Mouse (Mus musculus): ENCODE measurements at regions not wholly inside any gene's neighbourhood (a gene's known extent, or its start where the extent isn't known, plus 50 kb on each side); places are given as distances from the start of the nearest gene placed in this dataset.
A peak's percentile ranks its signal among the peaks of the same experiment; 100 is the strongest.

DNA sequence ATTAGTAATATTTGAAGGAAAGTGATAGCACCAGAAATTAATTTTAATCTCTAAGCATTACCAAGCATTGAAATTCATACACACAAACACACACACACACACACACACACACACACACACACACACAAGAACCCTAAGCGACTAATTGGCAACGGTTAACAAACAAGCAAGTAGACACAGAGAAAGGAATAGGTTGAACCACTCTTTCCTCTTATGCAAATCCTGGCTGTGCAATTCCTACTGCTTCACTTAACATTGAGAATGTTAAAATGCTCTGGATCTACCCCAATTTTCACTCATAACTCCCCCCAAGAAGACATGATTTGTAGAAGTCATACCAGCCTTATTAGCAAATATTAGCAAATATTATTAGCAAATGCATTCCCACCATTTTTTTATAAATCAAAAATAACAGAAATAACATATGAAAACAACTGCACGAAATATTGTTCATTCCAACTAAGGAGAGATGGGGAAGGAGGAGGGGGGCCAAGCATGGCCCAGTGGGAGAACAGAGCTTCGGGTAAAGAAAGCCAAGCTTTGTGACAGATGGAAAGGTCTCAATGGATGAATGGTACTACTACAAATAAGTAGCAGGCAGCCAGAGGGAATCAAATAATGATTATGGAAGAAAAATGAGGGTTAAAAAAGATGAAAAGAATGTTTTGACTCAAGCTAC, 652.5 kb upstream of the Mms22l start:
- Histone ChIP-seq H3K36me3 (ENCODE audit: control insufficient read depth, insufficient read depth, low read length) (no peaks in the 10 kb centered on the region), H3K9ac (ENCODE audit: low read depth, low read length) (no peak overlapping the region), H3K27ac (ENCODE audit: low read depth, low read length) (no peak overlapping the region), H3K4me1 (replicated peaks; ENCODE audit: control insufficient read depth, insufficient read depth, low read length) (no peaks in the 10 kb centered on the region; the same call in 1 of the 2 replicates), H3K9me3 (ENCODE audit: control insufficient read depth, low read length) (no peaks in the 10 kb centered on the region), H3K27me3 (ENCODE audit: control insufficient read depth, insufficient read depth, low read length) (no peaks in the 10 kb centered on the region), H3K4me2 (replicated peaks; ENCODE audit: low read depth, low read length) (no peak overlapping the region), H3K4me3 (ENCODE audit: low read depth, low read length) (no peak overlapping the region)
- ATAC-seq (ENCODE audit: low FRiP score) (peak; percentile 86), DNase-seq (ENCODE audit: low spot score) (no peak)
- 60% methylated on average over 4 of the region's 4 CpGs for WGBS

- ATAC-seq (ENCODE audit: low FRiP score) (no peak), DNase-seq (ENCODE audit: low spot score) (no peak)
- Histone ChIP-seq H3K27ac (ENCODE audit: low read depth, low read length) (no peak overlapping the region), H3K36me3 (ENCODE audit: control insufficient read depth, insufficient read depth, low read length) (no peaks in the 10 kb centered on the region), H3K4me3 (ENCODE audit: low read depth, low read length) (no peak overlapping the region), H3K4me1 (replicated peaks; ENCODE audit: control insufficient read depth, insufficient read depth, low read length) (no peaks in the 10 kb centered on the region; the same call in 1 of the 2 replicates), H3K27me3 (ENCODE audit: control insufficient read depth, insufficient read depth, low read length) (no peaks in the 10 kb centered on the region), H3K9me3 (ENCODE audit: control insufficient read depth, low read length) (no peaks in the 10 kb centered on the region), H3K4me2 (replicated peaks; ENCODE audit: low read depth, low read length) (no peak overlapping the region), H3K9ac (ENCODE audit: low read depth, low read length) (no peak overlapping the region)
- WGBS, result 74% methylated on average over 2 of the region's 2 CpGs
These were observed 651.8 kb upstream of the Mms22l start for GRCm38 (mm10) chr4:23844288-23844971.

DNA sequence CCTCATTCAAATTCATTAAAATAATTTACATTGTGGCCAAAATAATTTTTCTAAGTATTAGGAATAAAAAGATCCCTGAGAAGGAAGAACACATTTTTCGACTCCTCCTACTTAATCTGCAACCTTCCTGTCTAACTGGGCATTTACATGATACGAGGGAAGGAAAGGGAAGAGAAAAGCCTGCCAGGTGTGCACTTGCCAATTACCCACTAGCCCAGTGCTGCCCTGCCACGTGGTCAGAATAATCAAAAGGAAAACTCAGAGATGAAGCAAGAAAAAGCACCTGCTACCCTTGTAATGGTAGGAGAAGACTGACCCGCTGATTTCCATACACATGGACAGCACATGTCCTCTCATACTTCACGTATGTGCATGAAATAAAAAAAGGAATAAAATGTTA, 651.0 kb upstream of the Mms22l start:
- Histone ChIP-seq H3K4me3 (ENCODE audit: low read depth, low read length) (no peak overlapping the region), H3K36me3 (ENCODE audit: control insufficient read depth, insufficient read depth, low read length) (no peaks in the 10 kb centered on the region), H3K9me3 (ENCODE audit: control insufficient read depth, low read length) (no peaks in the 10 kb centered on the region), H3K27ac (ENCODE audit: low read depth, low read length) (no peak overlapping the region), H3K4me2 (replicated peaks; ENCODE audit: low read depth, low read length) (no peak overlapping the region), H3K27me3 (ENCODE audit: control insufficient read depth, insufficient read depth, low read length) (no peaks in the 10 kb centered on the region), H3K9ac (ENCODE audit: low read depth, low read length) (no peak overlapping the region), H3K4me1 (replicated peaks; ENCODE audit: control insufficient read depth, insufficient read depth, low read length) (no peaks in the 10 kb centered on the region; the same call in 1 of the 2 replicates)
- no peak for ATAC-seq (ENCODE audit: low FRiP score)
- WGBS, result 66% methylated on average over 5 of the region's 5 CpGs
- no peak for DNase-seq (ENCODE audit: low spot score)

- WGBS, result 88% methylated on average over 2 of the region's 2 CpGs
- Histone ChIP-seq H3K9me3 (ENCODE audit: control insufficient read depth, low read length) (no peaks in the 10 kb centered on the region), H3K27me3 (ENCODE audit: control insufficient read depth, insufficient read depth, low read length) (no peaks in the 10 kb centered on the region), H3K4me2 (replicated peaks; ENCODE audit: low read depth, low read length) (no peak overlapping the region), H3K9ac (ENCODE audit: low read depth, low read length) (no peak overlapping the region), H3K4me1 (replicated peaks; ENCODE audit: control insufficient read depth, insufficient read depth, low read length) (no peaks in the 10 kb centered on the region), H3K4me3 (ENCODE audit: low read depth, low read length) (no peak overlapping the region), H3K36me3 (ENCODE audit: control insufficient read depth, insufficient read depth, low read length) (no peaks in the 10 kb centered on the region), H3K27ac (ENCODE audit: low read depth, low read length) (no peak overlapping the region)
- ATAC-seq (ENCODE audit: low FRiP score), result no peak
- DNase-seq (ENCODE audit: low spot score), result no peak
These were observed 645.6 kb upstream of the Mms22l start for GRCm38 (mm10) chr4:23850640-23851039.

GRCm38 (mm10) chr4:23862437-23862836, 633.8 kb upstream of the Mms22l start:
- Histone ChIP-seq H3K9me3 (ENCODE audit: control insufficient read depth, low read length) (no peaks in the 10 kb centered on the region), H3K9ac (ENCODE audit: low read depth, low read length) (no peak overlapping the region), H3K4me2 (replicated peaks; ENCODE audit: low read depth, low read length) (no peak overlapping the region), H3K36me3 (ENCODE audit: control insufficient read depth, insufficient read depth, low read length) (no peaks in the 10 kb centered on the region), H3K27me3 (ENCODE audit: control insufficient read depth, insufficient read depth, low read length) (no peaks in the 10 kb centered on the region), H3K4me1 (replicated peaks; ENCODE audit: control insufficient read depth, insufficient read depth, low read length) (no peaks in the 10 kb centered on the region), H3K4me3 (ENCODE audit: low read depth, low read length) (no peak overlapping the region), H3K27ac (ENCODE audit: low read depth, low read length) (no peak overlapping the region)
- no peak for DNase-seq (ENCODE audit: low spot score)
- ATAC-seq (ENCODE audit: low FRiP score), result no peak
- 85% methylated on average over 3 of the region's 3 CpGs for WGBS

GRCm38 (mm10) chr4:23880007-23880406, 616.2 kb upstream of the Mms22l start:
- Histone ChIP-seq H3K4me3 (ENCODE audit: low read depth, low read length) (no peak overlapping the region), H3K27me3 (ENCODE audit: control insufficient read depth, insufficient read depth, low read length) (no peaks in the 10 kb centered on the region), H3K36me3 (ENCODE audit: control insufficient read depth, insufficient read depth, low read length) (no peaks in the 10 kb centered on the region), H3K4me1 (replicated peaks; ENCODE audit: control insufficient read depth, insufficient read depth, low read length) (no peaks in the 10 kb centered on the region), H3K4me2 (replicated peaks; ENCODE audit: low read depth, low read length) (no peak overlapping the region), H3K27ac (ENCODE audit: low read depth, low read length) (no peak overlapping the region), H3K9me3 (ENCODE audit: control insufficient read depth, low read length) (no peaks in the 10 kb centered on the region), H3K9ac (ENCODE audit: low read depth, low read length) (no peak overlapping the region)
- ATAC-seq (ENCODE audit: low FRiP score) (no peak), DNase-seq (ENCODE audit: low spot score) (no peak)
- 88% methylated on average over 7 of the region's 7 CpGs for WGBS

GRCm38 (mm10) chr4:23913396-23913795, 582.9 kb upstream of the Mms22l start:
- peak; percentile 59 for DNase-seq (ENCODE audit: low spot score)
- Histone ChIP-seq H3K4me2 (replicated peaks; ENCODE audit: low read depth, low read length) (no peak overlapping the region), H3K27ac (ENCODE audit: low read depth, low read length) (no peak overlapping the region), H3K27me3 (ENCODE audit: control insufficient read depth, insufficient read depth, low read length) (no peaks in the 10 kb centered on the region), H3K9me3 (ENCODE audit: control insufficient read depth, low read length) (no peaks in the 10 kb centered on the region), H3K9ac (ENCODE audit: low read depth, low read length) (no peak overlapping the region), H3K36me3 (ENCODE audit: control insufficient read depth, insufficient read depth, low read length) (no peaks in the 10 kb centered on the region), H3K4me1 (replicated peaks; ENCODE audit: control insufficient read depth, insufficient read depth, low read length) (no peaks in the 10 kb centered on the region), H3K4me3 (ENCODE audit: low read depth, low read length) (no peak overlapping the region)
- WGBS, result 8% methylated on average over 4 of the region's 4 CpGs
- peak; percentile 93 for ATAC-seq (ENCODE audit: low FRiP score)

- H3K4me2 ChIP-seq (replicated peaks; ENCODE audit: low read depth, low read length), result no peak overlapping the region
- no peak for DNase-seq (ENCODE audit: low spot score)
- WGBS, result 78% methylated on average over 4 of the region's 4 CpGs
- no peaks in the 10 kb centered on the region for H3K4me1 ChIP-seq (replicated peaks; ENCODE audit: control insufficient read depth, insufficient read depth, low read length)
- no peak overlapping the region for H3K27ac ChIP-seq (ENCODE audit: low read depth, low read length)
- no peak overlapping the region for H3K4me3 ChIP-seq (ENCODE audit: low read depth, low read length)
- no peaks in the 10 kb centered on the region for H3K27me3 ChIP-seq (ENCODE audit: control insufficient read depth, insufficient read depth, low read length)
- H3K36me3 ChIP-seq (ENCODE audit: control insufficient read depth, insufficient read depth, low read length), result no peaks in the 10 kb centered on the region
- no peaks in the 10 kb centered on the region for H3K9me3 ChIP-seq (ENCODE audit: control insufficient read depth, low read length)
- peak; percentile 75 for ATAC-seq (ENCODE audit: low FRiP score)
- H3K9ac ChIP-seq (ENCODE audit: low read depth, low read length), result no peak overlapping the region
These were observed 582.4 kb upstream of the Mms22l start for GRCm38 (mm10) chr4:23913822-23914221.

GRCm38 (mm10) chr4:23914423-23914822, 581.8 kb upstream of the Mms22l start:
- Histone ChIP-seq H3K9ac (ENCODE audit: low read depth, low read length) (no peak overlapping the region), H3K4me1 (replicated peaks; ENCODE audit: control insufficient read depth, insufficient read depth, low read length) (no peaks in the 10 kb centered on the region), H3K27me3 (ENCODE audit: control insufficient read depth, insufficient read depth, low read length) (no peaks in the 10 kb centered on the region), H3K9me3 (ENCODE audit: control insufficient read depth, low read length) (no peaks in the 10 kb centered on the region), H3K36me3 (ENCODE audit: control insufficient read depth, insufficient read depth, low read length) (no peaks in the 10 kb centered on the region), H3K27ac (ENCODE audit: low read depth, low read length) (no peak overlapping the region), H3K4me2 (replicated peaks; ENCODE audit: low read depth, low read length) (no peak overlapping the region), H3K4me3 (ENCODE audit: low read depth, low read length) (no peak overlapping the region)
- no peak for DNase-seq (ENCODE audit: low spot score)
- 85% methylated on average over 7 of the region's 7 CpGs for WGBS
- ATAC-seq (ENCODE audit: low FRiP score), result no peak
